Comparison of ENCODE assay signal across 20 mouse cellular contexts in the genomic region with DNA sequence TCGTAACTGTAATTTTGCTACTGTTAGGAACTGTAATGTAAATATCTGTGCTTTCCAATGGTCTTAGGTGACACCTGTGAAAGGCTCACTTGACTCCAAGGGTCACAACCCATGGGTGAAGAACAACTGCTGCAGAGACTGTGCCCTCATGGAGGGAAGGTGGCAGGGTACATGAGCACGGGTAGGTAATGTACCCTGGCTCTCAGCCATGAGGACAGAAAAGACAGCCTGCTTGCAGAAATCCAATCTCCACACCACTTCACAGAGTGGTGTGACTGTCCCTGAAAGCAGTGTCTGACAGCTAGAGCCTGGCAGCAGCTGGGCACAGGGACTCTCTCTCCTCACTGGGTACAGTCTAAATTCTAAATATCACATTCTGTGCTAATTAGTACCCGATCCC.
"Had no signal": no experiment of that assay in that cellular context is flagged by ENCODE, and none has a peak within 500 bp of the region (broad histone marks: within the 10 kb centered on the region; RNA-seq: fewer than 3 reads in every experiment).

No protein-coding gene starts in this region.

- H3K9me3 ChIP-seq: limb, embryonic 10.5 days; limb, embryonic 13.5 days; liver, embryonic 13.5 days; midbrain, embryonic 10.5 days; midbrain, embryonic 13.5 days; neural tube, embryonic 12.5 days; neural tube, embryonic 15.5 days had no signal

- H3K27me3 ChIP-seq: limb, embryonic 13.5 days; liver, embryonic 13.5 days; midbrain, embryonic 13.5 days; neural tube, embryonic 12.5 days; neural tube, embryonic 15.5 days had no signal

- H3K4me2 ChIP-seq: limb, embryonic 13.5 days; liver, embryonic 13.5 days; lung, embryonic 14.5 days; midbrain, embryonic 13.5 days; neural tube, embryonic 12.5 days; neural tube, embryonic 15.5 days had no signal

- H3K27ac ChIP-seq: kidney, postnatal 0 days; limb, embryonic 10.5 days; limb, embryonic 13.5 days; liver, embryonic 13.5 days; midbrain, embryonic 10.5 days; midbrain, embryonic 13.5 days; neural tube, embryonic 12.5 days; neural tube, embryonic 15.5 days had no signal

- ATAC-seq: lung, postnatal 0 days had no signal

- H3K36me3 ChIP-seq: limb, embryonic 10.5 days; limb, embryonic 13.5 days; liver, embryonic 13.5 days; midbrain, embryonic 10.5 days; midbrain, embryonic 13.5 days; neural tube, embryonic 12.5 days; neural tube, embryonic 15.5 days had no signal

- H3K9ac ChIP-seq: limb, embryonic 13.5 days; liver, embryonic 13.5 days; lung, embryonic 14.5 days; midbrain, embryonic 13.5 days; neural tube, embryonic 12.5 days; neural tube, embryonic 15.5 days had no signal

- DNase-seq: kidney, postnatal 25 days; layer of hippocampus, adult 9-11 months; liver; liver, embryonic 13.5 days; lung, embryonic 14.5 days; lung, postnatal 36 days; right cerebral cortex, adult 18-20 months; right cerebral cortex, postnatal 14 days; thymus, adult 18-20 months; thymus, postnatal 36 days had no signal

- H3K4me1 ChIP-seq: limb, embryonic 13.5 days; liver, embryonic 13.5 days had no signal

- H3K4me3 ChIP-seq: layer of hippocampus, adult 2 months; limb, embryonic 10.5 days; limb, embryonic 13.5 days; liver, embryonic 13.5 days; megakaryocyte, embryonic 14.5 days; midbrain, embryonic 10.5 days; midbrain, embryonic 13.5 days; neural tube, embryonic 12.5 days; neural tube, embryonic 15.5 days had no signal
